Mouse (Mus musculus) heart, postnatal 0 days (tissue): ENCODE measurements around the gene Fgfr2.

Experiments used
- CTCF ChIP-seq: IDR thresholded peaks from 2 replicates; pipeline ENCODE4 v1.5.1; 2016; ENCODE audit warnings: antibody characterized with exemption, control low read depth, low read depth
- EP300 ChIP-seq: IDR thresholded peaks from 2 replicates; pipeline ENCODE4 v1.6.1; 2016; ENCODE audit warnings: antibody characterized with exemption, low read depth

- TF ChIP-seq EP300 (no peak), CTCF (no peak)
These were observed 407.9 kb downstream of the Fgfr2 start for GRCm38 (mm10) chr7:132715259-132715658.
